Mouse (Mus musculus) MEL (cell line): ENCODE measurements around the gene Ccdc186. TPM values are rescaled to one million over a fixed set of nuclear protein-coding genes. Genes with fewer than 3 reads are reported as not detected.

Experiments
- DNase-seq: peaks from one replicate; pipeline ENCODE4 v3.0.0; 2011; ENCODE audit warnings: low read depth, low spot score
- H3K27ac ChIP-seq: 2 replicates; pipeline ENCODE4 v1.5.1; 2012; ENCODE audit warnings: low read depth, mild to moderate bottlenecking, control low read depth, low read length, moderate library complexity; ENCODE audit not compliant: control insufficient read depth
- H3K27me3 ChIP-seq, 2 experiments: fragments of 150-350 bp in 1 of 2; sonication (generic) in 1 of 2; 2 replicates each; pipeline ENCODE4 v1.6.1; 2012; ENCODE audit warnings: low read length in 2 of 2, mild to moderate bottlenecking in 2 of 2, improper control_type of control experiment in 1 of 2, moderate library complexity in 1 of 2; ENCODE audit not compliant: insufficient read depth in 2 of 2, control insufficient read depth in 1 of 2
- H3K36me3 ChIP-seq, 2 experiments: 2 replicates each; pipeline ENCODE4 v1.6.1; 2012 to 2014; ENCODE audit warnings: low read length in 2 of 2, improper control_type of control experiment in 1 of 2, inconsistent platforms in 1 of 2, mild to moderate bottlenecking in 1 of 2; ENCODE audit not compliant: insufficient read depth in 2 of 2, control insufficient read depth in 1 of 2
- H3K4me1 ChIP-seq, 2 experiments: fragments of 150-350 bp in 1 of 2; sonication (generic) in 1 of 2; 2 replicates each; pipeline ENCODE4 v1.6.1; 2012; ENCODE audit warnings: low read length in 2 of 2, improper control_type of control experiment in 1 of 2, mild to moderate bottlenecking in 1 of 2; ENCODE audit not compliant: insufficient read depth in 2 of 2, control insufficient read depth in 1 of 2
- H3K4me3 ChIP-seq, 2 experiments: fragments of 150-350 bp in 1 of 2; sonication (generic) in 1 of 2; 2 replicates each; pipeline ENCODE4 v1.5.1; 2012; ENCODE audit warnings: low read depth in 2 of 2, low read length in 2 of 2, mild to moderate bottlenecking in 2 of 2, moderate library complexity in 2 of 2, control low read depth in 1 of 2, improper control_type of control experiment in 1 of 2; ENCODE audit not compliant: control insufficient read depth in 1 of 2, insufficient read depth in 1 of 2
- H3K79me2 ChIP-seq: 2 replicates; pipeline ENCODE4 v1.6.1; 2012; ENCODE audit warnings: mild to moderate bottlenecking, low read length, moderate library complexity; ENCODE audit not compliant: control insufficient read depth, poor library complexity, insufficient read depth
- H3K9ac ChIP-seq: 2 replicates; pipeline ENCODE4 v1.6.1; 2012; ENCODE audit warnings: low read depth, mild to moderate bottlenecking, control low read depth, low read length, moderate library complexity; ENCODE audit not compliant: control insufficient read depth, poor library complexity, severe bottlenecking
- H3K9me3 ChIP-seq: fragments of 150-350 bp; sonication (generic); replicated peaks from 2 replicates; pipeline ENCODE4 v1.6.1; 2012; ENCODE audit warnings: mild to moderate bottlenecking, low read length, improper control_type of control experiment, moderate library complexity; ENCODE audit not compliant: insufficient read depth
- BHLHE40 ChIP-seq: IDR thresholded peaks from 2 replicates; pipeline ENCODE4 v1.6.1; 2012; ENCODE audit warnings: low read depth, mild to moderate bottlenecking, inconsistent platforms, low read length, improper control_type of control experiment, borderline replicate concordance
- CHD2 ChIP-seq: IDR thresholded peaks from 2 replicates; pipeline ENCODE4 v1.6.1; 2011; ENCODE audit warnings: low read length, improper control_type of control experiment
- E2F4 ChIP-seq: IDR thresholded peaks from 2 replicates; pipeline ENCODE4 v1.6.1; 2011; ENCODE audit warnings: low read depth, low read length, improper control_type of control experiment, borderline replicate concordance
- EP300 ChIP-seq, 2 experiments: IDR thresholded peaks; 2 replicates each; pipeline ENCODE4 v1.6.1; 2011; ENCODE audit warnings: improper control_type of control experiment in 2 of 2, low read length in 2 of 2, low read depth in 1 of 2, mild to moderate bottlenecking in 1 of 2
- ETS1 ChIP-seq: IDR thresholded peaks from 2 replicates; pipeline ENCODE4 v1.6.1; 2012; ENCODE audit warnings: low read depth, mild to moderate bottlenecking, inconsistent platforms, low read length, improper control_type of control experiment, moderate library complexity
- GABPA ChIP-seq: IDR thresholded peaks from 2 replicates; pipeline ENCODE4 v1.6.1; 2012; ENCODE audit warnings: low read depth, mild to moderate bottlenecking, inconsistent platforms, low read length, improper control_type of control experiment, moderate library complexity
- GATA1 ChIP-seq: IDR thresholded peaks from 2 replicates; pipeline ENCODE4 v1.6.1; 2011; ENCODE audit warnings: low read depth, low read length, improper control_type of control experiment
- HCFC1 ChIP-seq: IDR thresholded peaks from 2 replicates; pipeline ENCODE4 v1.6.1; 2012; ENCODE audit warnings: low read depth, mild to moderate bottlenecking, inconsistent platforms, low read length, improper control_type of control experiment, moderate library complexity
- JUND ChIP-seq: IDR thresholded peaks from 2 replicates; pipeline ENCODE4 v1.6.1; 2011; ENCODE audit warnings: low read depth, mild to moderate bottlenecking, improper control_type of control experiment, low read length
- KAT2A ChIP-seq: conservative IDR thresholded peaks from 2 replicates; pipeline ENCODE4 v1.6.1; 2012; ENCODE audit warnings: low read depth, low read length, improper control_type of control experiment, inconsistent platforms
- MAFK ChIP-seq: IDR thresholded peaks from 2 replicates; pipeline ENCODE4 v1.6.1; 2011; ENCODE audit warnings: low read depth, mild to moderate bottlenecking, low read length, improper control_type of control experiment, borderline replicate concordance
- MAZ ChIP-seq: IDR thresholded peaks from 2 replicates; pipeline ENCODE4 v1.6.1; 2012; ENCODE audit warnings: low read depth, mild to moderate bottlenecking, inconsistent platforms, low read length, improper control_type of control experiment
- MXI1 ChIP-seq: IDR thresholded peaks from 2 replicates; pipeline ENCODE4 v1.6.1; 2011; ENCODE audit warnings: mild to moderate bottlenecking, low read depth, low read length, improper control_type of control experiment
- POLR2A ChIP-seq, 2 experiments: IDR thresholded peaks; 2 replicates each; pipeline ENCODE4 v1.6.1; 2011 to 2012; ENCODE audit warnings: low read length in 2 of 2, mild to moderate bottlenecking in 2 of 2, control low read depth in 1 of 2, improper control_type of control experiment in 1 of 2, low read depth in 1 of 2, moderate library complexity in 1 of 2; ENCODE audit not compliant: control insufficient read depth in 1 of 2, insufficient read depth in 1 of 2, poor library complexity in 1 of 2
- POLR2AphosphoS5 ChIP-seq: IDR thresholded peaks from 2 replicates; pipeline ENCODE4 v1.6.1; 2012; ENCODE audit warnings: low read depth, borderline replicate concordance, mild to moderate bottlenecking, inconsistent platforms, low read length, moderate library complexity, mixed read lengths
- RAD21 ChIP-seq: IDR thresholded peaks from 2 replicates; pipeline ENCODE4 v1.6.1; 2011; ENCODE audit warnings: mild to moderate bottlenecking, low read depth, low read length, improper control_type of control experiment
- SIN3A ChIP-seq: IDR thresholded peaks from 2 replicates; pipeline ENCODE4 v1.6.1; 2012; ENCODE audit warnings: low read length, improper control_type of control experiment, inconsistent platforms
- SMC3 ChIP-seq: IDR thresholded peaks from 2 replicates; pipeline ENCODE4 v1.6.1; 2011; ENCODE audit warnings: low read depth, low read length, improper control_type of control experiment
- TBP ChIP-seq: IDR thresholded peaks from 2 replicates; pipeline ENCODE4 v1.8.0; 2011; ENCODE audit warnings: low read depth, low read length, improper control_type of control experiment
- UBTF ChIP-seq: IDR thresholded peaks from 2 replicates; pipeline ENCODE4 v1.6.1; 2012; ENCODE audit warnings: low read depth, mild to moderate bottlenecking, inconsistent platforms, low read length, improper control_type of control experiment, moderate library complexity, borderline replicate concordance; ENCODE audit not compliant: insufficient read depth
- USF2 ChIP-seq, 2 experiments: IDR thresholded peaks; 2 replicates each; pipeline ENCODE4 v1.6.1; 2011 to 2012; ENCODE audit warnings: improper control_type of control experiment in 2 of 2, low read length in 2 of 2, borderline replicate concordance in 1 of 2, inconsistent platforms in 1 of 2, low read depth in 1 of 2, mild to moderate bottlenecking in 1 of 2; ENCODE audit not compliant: insufficient read depth in 1 of 2
- ZC3H11A ChIP-seq: IDR thresholded peaks from 2 replicates; pipeline ENCODE4 v1.6.1; 2012; ENCODE audit warnings: low read depth, mild to moderate bottlenecking, inconsistent platforms, low read length, improper control_type of control experiment
- ZMIZ1 ChIP-seq: IDR thresholded peaks from 2 replicates; pipeline ENCODE4 v1.6.1; 2012; ENCODE audit warnings: low read depth, mild to moderate bottlenecking, inconsistent platforms, low read length, improper control_type of control experiment, moderate library complexity
- ZNF384 ChIP-seq: IDR thresholded peaks from 2 replicates; pipeline ENCODE4 v1.6.1; 2012; ENCODE audit warnings: low read depth, mild to moderate bottlenecking, inconsistent platforms, low read length, improper control_type of control experiment
- polyA plus RNA-seq, 2 experiments: library from polyadenylated mRNA; stranded (reverse) in 1 of 2; unstranded in 1 of 2; fragments of >175 nt in 1 of 2; fragments of >200 nt in 1 of 2; gene quantifications; 2 replicates each; pipeline versions ENCODE4 v1.2.1 to v1.2.4; 2012; ENCODE audit warnings: low replicate concordance in 2 of 2, low read depth in 1 of 2; ENCODE audit not compliant: insufficient read length in 2 of 2, insufficient read depth in 1 of 2, missing spikeins in 1 of 2
- total RNA-seq: library from RNA; depleted of rRNA; stranded (reverse); fragments of 300-350 nt; gene quantifications from 2 replicates; pipeline ENCODE4 v1.2.3, GENCODE M21; 2012

The Ccdc186 gene
- total and polyA plus RNA-seq, 3 experiments = 7.9 to 72.2 (median 21.9) TPM

DNA sequence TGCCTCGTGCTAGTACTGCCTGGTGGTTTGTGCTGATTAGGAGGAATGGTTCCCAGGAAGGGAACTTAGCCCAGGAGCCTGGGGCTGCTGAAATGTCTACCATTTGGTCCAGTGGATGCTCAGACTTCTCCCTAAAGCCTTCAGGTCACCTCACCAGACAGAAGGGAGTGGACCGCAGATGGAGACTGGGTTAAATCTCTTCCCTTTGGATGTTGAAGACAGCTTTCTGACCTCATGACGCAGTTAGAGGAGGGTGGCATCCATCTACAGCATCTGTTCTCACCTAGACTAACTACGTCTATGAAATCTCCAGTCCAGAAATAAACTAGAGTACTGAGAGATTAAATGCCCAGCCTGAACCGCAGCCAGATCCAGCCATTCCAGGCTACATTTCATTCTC, 60.9 kb downstream of the Ccdc186 start:
- Histone ChIP-seq H3K9me3 (no peaks in the 10 kb centered on the region), H3K36me3 (no peaks in the 10 kb centered on the region), H3K27me3 (no peaks in the 10 kb centered on the region), H3K79me2 (no peaks in the 10 kb centered on the region), H3K9ac (no peak overlapping the region), H3K4me1 (no peaks in the 10 kb centered on the region), H3K4me3 (no peak overlapping the region), H3K27ac (no peak overlapping the region)
- TF ChIP-seq MXI1 (no peak), RAD21 (no peak), MAFK (no peak), UBTF (no peak), GABPA (no peak), GATA1 (no peak), CHD2 (no peak)
- no peak for DNase-seq

- Histone ChIP-seq H3K27me3 (no peaks in the 10 kb centered on the region), H3K4me1 (no peaks in the 10 kb centered on the region), H3K27ac (no peak overlapping the region), H3K79me2 (no peaks in the 10 kb centered on the region), H3K9ac (no peak overlapping the region), H3K9me3 (no peaks in the 10 kb centered on the region), H3K4me3 (no peak overlapping the region), H3K36me3 (no peaks in the 10 kb centered on the region)
- DNase-seq = no peak
- peak; percentile 28; the same call in 1 of the 2 replicates for TF ChIP-seq GATA1
- TF ChIP-seq EP300 (IDR thresholded peaks at IDR 0.05; ENCODE audit: low read depth in 1 of 2, low read length in 2 of 2) = no peak
Observed at GRCm38 (mm10) chr19:56760306-56760940, 61.6 kb downstream of the Ccdc186 start.

GRCm38 (mm10) chr19:56759740-56760139, 62.2 kb downstream of the Ccdc186 start:
- TF ChIP-seq E2F4 = no peak
- no peak for TF ChIP-seq HCFC1
- TF ChIP-seq BHLHE40 = no peak
- no peak for TF ChIP-seq ZMIZ1
- no peak for TF ChIP-seq USF2 (IDR thresholded peaks at IDR 0.05; ENCODE audit: borderline replicate concordance in 1 of 2, insufficient read depth in 1 of 2, low read depth in 1 of 2, low read length in 2 of 2)
- TF ChIP-seq ZC3H11A = no peak
- no peak for TF ChIP-seq POLR2AphosphoS5
- no peak for TF ChIP-seq UBTF
- no peak for TF ChIP-seq ETS1
- no peak for TF ChIP-seq MAZ
- no peak for TF ChIP-seq SIN3A
- no peak for TF ChIP-seq GABPA
- TF ChIP-seq SMC3 = no peak
- TF ChIP-seq KAT2A = no peak
- TF ChIP-seq CHD2 = no peak
- no peak for TF ChIP-seq ZNF384
- no peak for TF ChIP-seq JUND
- TF ChIP-seq POLR2A (IDR thresholded peaks at IDR 0.05; ENCODE audit: control insufficient read depth in 1 of 2, insufficient read depth in 1 of 2, low read depth in 1 of 2, low read length in 2 of 2, poor library complexity in 1 of 2) = no peak
- no peak for TF ChIP-seq TBP
- TF ChIP-seq GATA1 = no peak
- H3K9me3 ChIP-seq = no peaks in the 10 kb centered on the region
- H3K4me3 ChIP-seq = no peak overlapping the region
- no peaks in the 10 kb centered on the region for H3K27me3 ChIP-seq
- H3K4me1 ChIP-seq = no peaks in the 10 kb centered on the region
- no peak overlapping the region for H3K27ac ChIP-seq
- no peak for DNase-seq
- no peaks in the 10 kb centered on the region for H3K36me3 ChIP-seq
- H3K79me2 ChIP-seq = no peaks in the 10 kb centered on the region
- no peak overlapping the region for H3K9ac ChIP-seq
